9 mouse cellular contexts compared by ENCODE assay signal in genomic region chr6:116895114-116895513, GRCm38 (mm10).
DNase-seq lines count a peak whose midpoint lies in the region; ATAC-seq and TF ChIP-seq lines count a peak whose summit lies in the region.
"Had no signal": no experiment of that assay in that cellular context is flagged by ENCODE, and none has a peak within 500 bp of the region (broad histone marks: within the 10 kb centered on the region; RNA-seq: fewer than 3 reads in every experiment).

No protein-coding gene starts in this region.

- H3K9ac ChIP-seq in embryonic facial prominence, embryonic 12.5 days: no peak overlapping the region
- no peak overlapping the region for H3K9ac ChIP-seq in midbrain, postnatal 0 days (replicated peaks; ENCODE audit: low read length, poor library complexity, severe bottlenecking)
- H3K9ac ChIP-seq in midbrain, embryonic 11.5 days (ENCODE audit: low read length): no peak overlapping the region
- H3K9ac ChIP-seq: liver, embryonic 14.5 days had no signal

- no peak overlapping the region for H3K4me3 ChIP-seq in embryonic facial prominence, embryonic 12.5 days
- H3K4me3 ChIP-seq in embryonic facial prominence, embryonic 10.5 days: no peak overlapping the region
- H3K4me3 ChIP-seq in midbrain, postnatal 0 days (ENCODE audit: low read depth, low read length): no peak overlapping the region
- no peak overlapping the region for H3K4me3 ChIP-seq in midbrain, embryonic 11.5 days (ENCODE audit: low read depth, low read length)

- H3K4me1 ChIP-seq in embryonic facial prominence, embryonic 12.5 days: peaks cover 15% of the 10 kb centered on the region; the same call in 1 of the 2 replicates
- peaks cover 9% of the 10 kb centered on the region for H3K4me1 ChIP-seq in embryonic facial prominence, embryonic 10.5 days
- no peaks in the 10 kb centered on the region for H3K4me1 ChIP-seq in midbrain, postnatal 0 days (ENCODE audit: insufficient read depth, low read length)
- H3K4me1 ChIP-seq in midbrain, embryonic 11.5 days (ENCODE audit: control insufficient read depth, insufficient read depth, low read length): no peaks in the 10 kb centered on the region

- no peaks in the 10 kb centered on the region for H3K36me3 ChIP-seq in embryonic facial prominence, embryonic 12.5 days
- no peaks in the 10 kb centered on the region for H3K36me3 ChIP-seq in embryonic facial prominence, embryonic 10.5 days (replicated peaks)
- no peaks in the 10 kb centered on the region for H3K36me3 ChIP-seq in midbrain, postnatal 0 days (ENCODE audit: insufficient read depth, low read length)
- H3K36me3 ChIP-seq in midbrain, embryonic 11.5 days (ENCODE audit: control insufficient read depth, insufficient read depth, low read length): no peaks in the 10 kb centered on the region

- H3K27ac ChIP-seq in embryonic facial prominence, embryonic 12.5 days: peak overlapping the region; percentile 54
- H3K27ac ChIP-seq in embryonic facial prominence, embryonic 10.5 days (replicated peaks): no peak overlapping the region
- H3K27ac ChIP-seq in midbrain, postnatal 0 days (ENCODE audit: low read depth, low read length): no peak overlapping the region
- no peak overlapping the region for H3K27ac ChIP-seq in midbrain, embryonic 11.5 days (ENCODE audit: low read depth, low read length)
- H3K27ac ChIP-seq: liver, embryonic 14.5 days had no signal

- 47% methylated on average over 5 of the region's 5 CpGs for WGBS in embryonic facial prominence, embryonic 12.5 days
- WGBS in embryonic facial prominence, embryonic 10.5 days: 87% methylated on average over 5 of the region's 5 CpGs
- WGBS in midbrain, postnatal 0 days: 38% methylated on average over 5 of the region's 5 CpGs
- WGBS in midbrain, embryonic 11.5 days: 87% methylated on average over 5 of the region's 5 CpGs

- no peak for TF ChIP-seq CTCF in midbrain, postnatal 0 days (IDR thresholded peaks at IDR 0.05)

- H3K27me3 ChIP-seq in embryonic facial prominence, embryonic 12.5 days: no peaks in the 10 kb centered on the region
- H3K27me3 ChIP-seq in embryonic facial prominence, embryonic 10.5 days (replicated peaks; ENCODE audit: low read depth, poor library complexity, severe bottlenecking): no peaks in the 10 kb centered on the region
- H3K27me3 ChIP-seq in midbrain, postnatal 0 days (ENCODE audit: insufficient read depth, low read length): no peaks in the 10 kb centered on the region
- H3K27me3 ChIP-seq in midbrain, embryonic 11.5 days (ENCODE audit: control insufficient read depth, insufficient read depth, low read length): no peaks in the 10 kb centered on the region

- DNase-seq in embryonic facial prominence, embryonic 10.5 days (ENCODE audit: low spot score): no peak
- peak; percentile 92 for DNase-seq in midbrain, postnatal 0 days (ENCODE audit: low spot score)
- DNase-seq in midbrain, embryonic 11.5 days (ENCODE audit: low spot score, missing footprints): no peak
- DNase-seq in frontal cortex, postnatal 36 days (ENCODE audit: low spot score in 2 of 2): peak; percentile 47 to 64
- DNase-seq in layer of hippocampus, postnatal 25 days (ENCODE audit: extremely low spot score in 1 of 2, low spot score in 1 of 2): peak; percentile 10 to 32
- peak; percentile 44 for DNase-seq in right cerebral cortex, adult 18-20 months
- DNase-seq in B cell, adult 2 months: no peak

- ATAC-seq in embryonic facial prominence, embryonic 12.5 days (ENCODE audit: insufficient number of reproducible peaks, insufficient read depth, low FRiP score, low TSS enrichment): no peak
- ATAC-seq in midbrain, postnatal 0 days (ENCODE audit: low FRiP score): no peak
- ATAC-seq in midbrain, embryonic 11.5 days (ENCODE audit: low FRiP score): no peak

- H3K9me3 ChIP-seq in embryonic facial prominence, embryonic 12.5 days: no peaks in the 10 kb centered on the region
- no peaks in the 10 kb centered on the region for H3K9me3 ChIP-seq in embryonic facial prominence, embryonic 10.5 days
- H3K9me3 ChIP-seq in midbrain, postnatal 0 days (ENCODE audit: low read length): no peaks in the 10 kb centered on the region
- H3K9me3 ChIP-seq in midbrain, embryonic 11.5 days (ENCODE audit: control insufficient read depth, low read length): no peaks in the 10 kb centered on the region

- H3K4me2 ChIP-seq in embryonic facial prominence, embryonic 12.5 days (replicated peaks): no peak overlapping the region
- no peak overlapping the region for H3K4me2 ChIP-seq in midbrain, postnatal 0 days (ENCODE audit: low read depth, low read length, poor library complexity, severe bottlenecking)
- no peak overlapping the region for H3K4me2 ChIP-seq in midbrain, embryonic 11.5 days

Comparison
In these comparisons a context has a peak if more than half of its experiments do, and no peak if none do; other contexts are left out.
1. DNase-seq: peak in midbrain, postnatal 0 days (single experiment), frontal cortex, postnatal 36 days (2 of 2), layer of hippocampus, postnatal 25 days (2 of 2) and right cerebral cortex, adult 18-20 months (single experiment); none in embryonic facial prominence, embryonic 10.5 days (single experiment), midbrain, embryonic 11.5 days (single experiment) and B cell, adult 2 months (0 of 2).